Mouse (Mus musculus) olfactory bulb, adult 2 months (tissue): ENCODE results near the gene Slc38a8.

Experiments
- CTCF ChIP-seq: fragments of 200-500 bp; IDR thresholded peaks from 2 replicates; pipeline ENCODE4 v1.5.1; 2012; ENCODE audit warnings: low read depth, mild to moderate bottlenecking, low read length, moderate library complexity; ENCODE audit not compliant: insufficient read depth
- POLR2A ChIP-seq: fragments of 200-500 bp; IDR thresholded peaks from 2 replicates; pipeline ENCODE4 v1.6.1; 2012; ENCODE audit warnings: mild to moderate bottlenecking, low read depth, low read length, moderate library complexity; ENCODE audit not compliant: insufficient read depth

- TF ChIP-seq CTCF, result no peak
- TF ChIP-seq POLR2A, result no peak
Measured at GRCm38 (mm10) chr8:119430690-119431089, 70.8 kb downstream of the Slc38a8 start.
